Mouse (Mus musculus): ENCODE data around the gene Gtsf1l.
A peak's percentile ranks its signal among the peaks of the same experiment; 100 is the strongest.

Gene Gtsf1l

GRCm38 (mm10) chr2:163048125-163048524, 39.5 kb downstream of the Gtsf1l start:
- peak; percentile 95 for DNase-seq

GRCm38 (mm10) chr2:163039940-163040339, 47.7 kb downstream of the Gtsf1l start:
- DNase-seq, result no peak
